Mouse (Mus musculus): Measurements from ENCODE around the gene Ucp2.

GRCm38 (mm10) chr7:100496371-100496770 is 3.2 kb downstream of the Ucp2 start:
- no peak for TF ChIP-seq CTCF (conservative IDR thresholded peaks at IDR 0.05; ENCODE audit: low read length)
- TF ChIP-seq NANOG (IDR thresholded peaks at IDR 0.05; ENCODE audit: borderline replicate concordance, low read length): no peak
- no peak for TF ChIP-seq POU5F1 (IDR thresholded peaks at IDR 0.05; ENCODE audit: borderline replicate concordance, low read length)
